Mouse (Mus musculus) Patski (cell line): Measurements from ENCODE around the gene Eif4e3. TPM values are rescaled to one million over a fixed set of nuclear protein-coding genes. Genes with fewer than 3 reads are reported as not detected.

Source experiments
- ATAC-seq: fragments of 100-300 bp; one replicate; pipeline ENCODE4 v1.8.0; 2021
- CTCF ChIA-PET: fragments of 350-600 bp; sonication (Branson Sonifier 250); formaldehyde crosslinking; loops from one replicate; lab custom pipeline; 2022; ENCODE audit warnings: inconsistent platforms; lab: Charles Lee
- POLR2A ChIA-PET: fragments of 350-600 bp; sonication (Branson Sonifier 250); formaldehyde crosslinking; loops from one replicate; lab custom pipeline; 2022; ENCODE audit warnings: antibody characterized with exemption, inconsistent platforms; lab: Charles Lee
- DNase-seq: peaks from one replicate; pipeline ENCODE4 v3.0.0-alpha.2; 2011; ENCODE audit warnings: low read depth, low spot score
- H3K27me3 ChIP-seq: fragments of 371-371 bp; one replicate; pipeline ENCODE4 v1.5.1; 2021
- CTCF ChIP-seq: fragments of 100-300 bp; IDR thresholded peaks from one replicate; pipeline ENCODE4 v1.5.1; 2021
- in situ Hi-C: fragments of 300-500 bp; cut with MboI; formaldehyde crosslinking; loops from 3 replicates; pipeline ENCODE4 v1.11.1; 2018; ENCODE audit warnings: low pct_unique_long_range_greater_than_20kb, mixed read lengths
- polyA plus RNA-seq: library from polyadenylated mRNA; unstranded; gene quantifications from one replicate; pipeline ENCODE4 v1.2.3, GENCODE M21; 2021

Gene Eif4e3
- polyA plus RNA-seq, 1 experiment from 2014 or later = 12.4 TPM

DNA sequence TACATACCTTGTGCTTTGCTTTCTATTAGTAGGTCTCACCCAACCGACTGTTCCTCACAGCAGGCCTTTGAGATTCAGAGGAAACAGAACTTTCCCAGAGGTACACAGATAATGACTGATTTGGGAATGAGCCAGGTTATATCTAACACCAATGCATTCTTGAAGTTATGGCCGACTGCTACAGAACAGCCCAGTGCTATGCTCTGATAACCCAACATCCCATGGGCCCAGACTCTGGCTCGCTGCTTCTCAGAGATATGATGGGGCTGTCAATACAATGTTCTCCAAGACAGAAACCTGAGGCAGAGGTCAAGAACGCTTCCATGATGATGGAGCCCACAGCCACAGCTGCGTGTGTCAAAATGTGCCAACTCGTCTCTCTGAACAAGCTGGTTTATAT lies 21.9 kb upstream of the Eif4e3 start:
- POLR2A ChIA-PET = no interaction called here
- in situ Hi-C loops = no loop called here

DNA sequence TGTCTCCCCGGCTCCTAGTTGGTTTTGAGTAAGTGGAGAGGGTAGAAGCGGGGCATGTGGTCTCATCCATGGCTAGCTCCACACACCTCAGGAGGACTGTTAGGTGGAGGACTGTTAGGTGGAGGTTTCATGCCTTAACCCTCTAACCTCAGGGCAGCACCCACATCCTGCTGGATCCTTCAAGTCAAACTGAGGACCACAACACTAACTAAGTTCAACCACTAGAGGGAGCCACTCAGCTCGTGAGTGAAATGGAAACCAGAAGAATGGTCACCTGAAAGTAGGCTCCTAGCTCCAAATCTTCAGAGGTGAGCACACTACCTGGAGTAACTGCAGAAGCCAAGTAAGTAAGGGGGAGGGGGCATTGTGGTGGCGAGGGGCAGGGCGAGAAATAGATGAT lies 18.3 kb upstream of the Eif4e3 start:
- peaks cover 7% of the 10 kb centered on the region for H3K27me3 ChIP-seq
- in situ Hi-C loops = loop anchor here (5.0 kb wide), 1 partner anchor 97 kb away; no protein-coding TSS in a partner anchor
- ATAC-seq = no peak
- TF ChIP-seq CTCF = peak; percentile 72
- no peak for DNase-seq
- ChIA-PET CTCF (interaction anchor here (0.8 to 1.4 kb wide), 6 partner anchors 11 to 103 kb away, joined by 3 to 6 read pairs (median 4); no protein-coding TSS in a partner anchor), POLR2A (no interaction called here)

More for the DNA sequence above, 21.9 kb upstream of the Eif4e3 start:
- TF ChIP-seq CTCF = no peak
- H3K27me3 ChIP-seq = peaks cover 7% of the 10 kb centered on the region
- DNase-seq (no peak), ATAC-seq (no peak)
- CTCF ChIA-PET = interaction anchor here (0.6 kb wide), 1 partner anchor 586 kb away, joined by 4 read pairs; no protein-coding TSS in a partner anchor

DNA sequence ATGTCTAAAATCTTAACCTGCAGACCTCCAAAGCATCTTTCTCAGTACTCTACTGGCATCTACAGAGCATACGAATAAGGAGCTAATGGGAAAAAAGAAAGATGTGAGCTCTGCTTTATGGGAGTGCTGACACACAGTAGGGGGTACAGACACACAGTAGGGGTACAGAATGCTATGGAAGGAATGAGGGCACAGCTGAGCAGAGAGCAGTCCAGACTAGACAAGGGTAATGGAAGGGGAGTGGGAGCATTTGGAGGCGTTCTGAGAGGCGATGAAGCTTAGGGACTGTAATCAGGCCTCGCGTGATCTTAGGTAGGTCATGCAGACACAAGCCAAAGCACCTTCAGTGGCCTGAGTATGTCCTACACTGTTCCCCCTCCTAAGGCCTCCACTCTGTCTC lies 17.4 kb upstream of the Eif4e3 start:
- H3K27me3 ChIP-seq = peaks cover 9% of the 10 kb centered on the region
- in situ Hi-C loops = loop anchor here (5.0 kb wide), 1 partner anchor 98 kb away; no protein-coding TSS in a partner anchor
- POLR2A ChIA-PET = no interaction called here
- no peak for ATAC-seq
- CTCF ChIA-PET = interaction anchor here (0.8 to 1.4 kb wide), 4 partner anchors 11 to 16 kb away, joined by 3 to 6 read pairs (median 4); no protein-coding TSS in a partner anchor
- no peak for DNase-seq
- TF ChIP-seq CTCF = no peak

DNA sequence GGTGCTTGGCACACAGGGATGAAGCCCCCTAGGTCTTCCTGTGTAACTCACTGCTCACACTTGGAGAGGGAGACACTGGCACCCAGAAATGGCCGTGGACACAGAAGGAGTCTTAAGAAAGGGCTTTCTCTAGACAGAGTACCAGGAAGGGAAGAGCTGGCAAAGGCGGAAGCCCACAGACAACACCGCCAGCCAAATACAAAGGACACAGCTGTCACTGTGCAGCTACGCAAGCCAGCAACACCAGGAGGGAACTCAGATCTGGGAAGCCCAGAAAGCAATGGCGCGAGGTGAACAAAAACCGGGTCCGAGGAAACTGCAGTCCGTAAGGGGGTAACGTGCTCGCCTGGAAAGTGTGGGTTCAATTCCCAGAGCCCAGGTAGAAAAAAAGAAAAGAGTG lies 11.5 kb upstream of the Eif4e3 start:
- H3K27me3 ChIP-seq = peaks cover 12% of the 10 kb centered on the region
- DNase-seq (no peak), ATAC-seq (no peak)
- in situ Hi-C loops = no loop called here
- TF ChIP-seq CTCF = no peak
- ChIA-PET POLR2A (no interaction called here), CTCF (no interaction called here)

DNA sequence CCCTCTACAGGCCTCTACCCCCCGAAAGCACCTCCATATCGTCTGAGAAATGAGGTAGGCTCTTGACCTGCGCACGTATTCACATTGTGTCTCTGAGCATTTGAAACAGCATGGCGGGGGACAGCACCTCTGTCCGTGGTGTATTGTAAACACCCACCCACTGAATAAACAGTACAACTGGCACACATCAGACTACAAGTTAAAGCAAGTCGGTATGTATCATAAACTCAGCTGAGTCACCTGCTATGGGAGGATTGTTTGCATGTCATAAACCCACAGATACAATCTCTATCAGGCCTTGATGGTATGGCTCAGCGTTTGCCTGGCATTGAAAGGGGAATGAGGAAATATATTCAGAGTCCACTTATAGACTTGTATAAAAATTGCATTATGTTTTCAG lies 10.8 kb upstream of the Eif4e3 start:
- POLR2A ChIA-PET = no interaction called here
- in situ Hi-C loops = no loop called here
- CTCF ChIA-PET = no interaction called here
- DNase-seq (no peak), ATAC-seq (no peak)
- no peak for TF ChIP-seq CTCF
- peaks cover 12% of the 10 kb centered on the region for H3K27me3 ChIP-seq

DNA sequence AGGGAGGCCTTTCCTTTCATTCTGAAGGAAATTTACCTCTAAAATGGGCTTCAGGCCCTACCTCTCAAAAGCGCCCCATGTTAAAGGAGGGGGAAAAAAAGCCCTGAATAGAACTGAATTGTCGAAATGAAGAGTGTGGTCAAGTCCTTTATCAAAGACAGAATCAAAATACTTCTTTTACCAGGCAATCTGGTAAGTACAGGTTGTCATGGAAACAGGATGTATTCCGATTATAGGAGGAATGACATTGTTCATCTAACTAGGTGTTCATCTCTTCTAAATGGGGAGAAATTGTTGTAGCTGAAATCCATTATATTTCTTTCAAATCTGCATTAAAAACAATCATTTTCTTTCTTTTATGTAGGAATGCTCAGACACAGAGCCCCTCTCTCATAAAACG lies 7.9 kb upstream of the Eif4e3 start:
- ATAC-seq (no peak), DNase-seq (no peak)
- CTCF ChIA-PET = no interaction called here
- TF ChIP-seq CTCF = no peak
- POLR2A ChIA-PET = no interaction called here
- in situ Hi-C loops = no loop called here
- peaks cover 3% of the 10 kb centered on the region for H3K27me3 ChIP-seq

DNA sequence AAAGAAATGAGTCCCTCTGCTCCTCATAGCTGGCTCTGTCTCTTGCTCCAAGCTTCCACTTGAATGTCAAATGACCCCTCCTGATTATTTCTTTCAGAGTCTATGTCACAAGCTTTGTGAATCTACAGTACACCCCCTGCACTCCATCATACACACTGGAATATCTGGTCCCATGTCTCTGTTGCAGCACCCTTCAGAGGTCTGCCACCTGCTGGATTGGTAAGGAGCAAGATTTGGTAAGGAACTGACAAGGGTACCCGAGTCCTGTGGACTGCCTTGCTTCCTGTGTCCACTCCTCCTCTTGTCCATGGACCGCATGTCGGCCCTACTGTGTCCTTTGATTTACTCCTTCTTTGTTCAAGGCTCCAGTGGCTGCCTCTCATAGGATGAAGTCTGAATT lies 5.2 kb upstream of the Eif4e3 start:
- TF ChIP-seq CTCF = peak; percentile 34
- ChIA-PET POLR2A (no interaction called here), CTCF (interaction anchor here (0.8 to 1.1 kb wide), 4 partner anchors 11 to 105 kb away, joined by 3 to 4 read pairs (median 3); no protein-coding TSS in a partner anchor)
- no peak for ATAC-seq
- in situ Hi-C loops = no loop called here
- DNase-seq = no peak
- H3K27me3 ChIP-seq = peaks cover 3% of the 10 kb centered on the region

DNA sequence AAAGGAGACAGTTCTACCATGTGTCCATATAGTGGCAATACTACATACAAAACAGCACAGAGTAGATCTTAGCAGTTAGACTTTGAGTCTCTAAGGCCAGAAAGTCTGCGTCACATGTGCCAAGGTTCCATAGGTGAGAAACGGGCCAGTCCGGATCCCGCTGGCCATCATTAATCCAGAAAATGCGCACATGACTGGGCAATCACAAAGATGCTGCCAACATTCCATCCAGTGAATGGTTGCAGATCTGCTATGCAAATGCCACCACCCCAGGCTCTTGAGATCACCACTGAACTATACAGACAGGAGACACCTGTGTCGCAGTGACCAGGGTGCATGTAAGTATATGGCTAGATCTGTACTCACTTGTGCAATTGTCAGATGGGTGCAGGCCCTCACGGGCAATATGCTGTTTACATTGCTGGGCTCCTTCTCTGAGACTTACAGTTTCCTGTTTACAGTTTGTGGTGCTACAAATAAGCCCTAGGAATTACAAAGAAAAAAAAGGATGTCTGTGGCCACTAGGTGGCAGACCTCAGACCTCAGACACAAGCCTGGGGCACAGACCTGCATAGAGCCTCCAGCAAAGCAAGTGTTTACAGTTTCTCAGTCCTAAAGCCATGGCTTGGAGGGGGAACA lies 4.0 kb upstream of the Eif4e3 start:
- POLR2A ChIA-PET = no interaction called here
- CTCF ChIA-PET = interaction anchor here (0.6 to 1.1 kb wide), 3 partner anchors 14 to 15 kb away, joined by 3 to 4 read pairs (median 3); no protein-coding TSS in a partner anchor
- peak; percentile 85 for TF ChIP-seq CTCF
- peaks cover 3% of the 10 kb centered on the region for H3K27me3 ChIP-seq
- DNase-seq (no peak), ATAC-seq (peak; percentile 31)
- in situ Hi-C loops = no loop called here

DNA sequence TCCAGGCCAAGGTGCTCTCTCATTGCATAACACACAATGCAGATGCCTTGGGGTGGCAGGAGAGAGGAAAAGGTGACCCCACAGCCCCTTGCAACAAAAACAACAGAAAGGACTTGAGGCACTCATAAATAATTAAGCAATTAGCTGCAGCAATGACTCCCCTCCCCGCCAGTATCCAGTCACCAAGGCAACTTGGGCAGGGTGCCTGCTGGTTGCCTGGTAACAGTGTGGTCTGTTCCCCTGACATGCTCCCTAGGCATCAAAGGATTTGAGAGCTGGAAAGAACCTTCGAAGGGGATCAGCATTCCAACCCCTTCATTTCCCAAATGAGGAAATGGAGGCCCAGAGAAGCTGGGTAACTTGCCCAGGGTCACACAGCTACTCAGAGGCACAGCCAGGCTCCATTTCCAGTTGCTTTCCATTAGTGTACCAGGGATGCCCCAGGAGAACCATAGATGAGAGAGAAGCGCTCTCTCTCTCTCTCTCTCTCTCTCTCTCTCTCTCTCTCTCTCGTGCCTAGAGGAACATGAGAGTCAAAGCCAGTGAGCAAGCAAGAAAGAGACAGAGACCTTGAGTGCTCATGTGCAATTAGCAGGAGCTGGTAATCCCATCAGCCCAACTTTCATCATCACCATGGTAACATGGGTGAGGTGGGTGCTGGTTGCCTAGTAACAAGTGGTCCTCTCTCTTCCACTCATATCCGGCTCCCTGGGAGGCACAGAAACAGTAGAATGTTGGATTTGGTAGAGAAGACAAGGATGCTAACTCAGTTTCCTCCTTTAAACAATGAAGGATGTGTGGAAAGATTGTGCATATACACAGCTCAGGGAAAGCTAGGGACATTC lies 3.1 kb upstream of the Eif4e3 start:
- ChIA-PET CTCF (interaction anchor here (1.1 kb wide), 1 partner anchor 15 kb away, joined by 4 read pairs; no protein-coding TSS in a partner anchor), POLR2A (interaction anchor here (0.7 kb wide), 1 partner anchor 116 kb away, joined by 10 read pairs; no protein-coding TSS in a partner anchor)
- peaks cover 3% of the 10 kb centered on the region for H3K27me3 ChIP-seq
- in situ Hi-C loops = no loop called here
- DNase-seq (no peak), ATAC-seq (no peak)
- TF ChIP-seq CTCF = no peak

DNA sequence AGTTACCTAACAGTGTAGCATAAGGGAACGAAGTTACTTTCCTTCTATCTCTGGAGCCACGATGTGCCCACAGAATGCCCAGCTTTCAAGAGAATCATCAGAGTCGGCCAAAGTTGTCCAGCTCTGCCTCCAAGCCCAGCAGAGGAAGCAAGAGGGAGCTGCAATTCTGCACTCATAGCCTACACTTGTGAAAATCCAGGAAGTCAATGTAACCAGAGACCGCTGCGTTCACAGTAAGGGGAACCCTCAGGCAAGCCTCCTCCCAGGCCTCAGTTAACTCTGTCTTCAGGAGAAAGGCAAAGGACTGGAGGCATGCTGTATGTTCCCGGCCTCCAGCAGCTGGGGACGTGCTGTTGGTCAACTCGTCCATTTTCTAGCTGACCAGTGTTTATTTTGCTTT lies 719 bp upstream of the Eif4e3 start:
- ChIA-PET CTCF (interaction anchor here (1.7 kb wide), 1 partner anchor 18 kb away, joined by 6 read pairs; no protein-coding TSS in a partner anchor), POLR2A (no interaction called here)
- in situ Hi-C loops = no loop called here
- TF ChIP-seq CTCF = no peak
- ATAC-seq = no peak
- no peaks in the 10 kb centered on the region for H3K27me3 ChIP-seq
- no peak for DNase-seq
